Mouse (Mus musculus) neural tube, embryonic 12.5 days (tissue): Measurements from ENCODE around the gene Ifi213. TPM values are rescaled to one million over a fixed set of nuclear protein-coding genes. Genes with fewer than 3 reads are reported as not detected.
"Not testable (repeated sequence)": the region's sequence is repeated elsewhere in the genome, so short reads cannot be mapped to it uniquely, and the experiment has no call there.

Experiments used
- ATAC-seq: fragments of 200-750 bp; cut with Nextera tagmentation; 2 replicates; pipeline ENCODE4 v1.8.0; 2017; ENCODE audit warnings: low read depth, mild to moderate bottlenecking, moderate TSS enrichment, moderate library complexity; ENCODE audit not compliant: low FRiP score
- H3K27ac ChIP-seq: fragments of 300-500 bp; sonication (generic); 2 replicates; pipeline ENCODE4 v1.5.1; 2016
- H3K27me3 ChIP-seq: fragments of 300-500 bp; sonication (generic); replicated peaks from 2 replicates; pipeline ENCODE4 v1.6.1; 2016; ENCODE audit warnings: mild to moderate bottlenecking
- H3K36me3 ChIP-seq: fragments of 300-500 bp; sonication (generic); 2 replicates; pipeline ENCODE4 v1.6.1; 2016; ENCODE audit warnings: mild to moderate bottlenecking
- H3K4me1 ChIP-seq: fragments of 300-500 bp; sonication (generic); 2 replicates; pipeline ENCODE4 v1.6.1; 2016
- H3K4me2 ChIP-seq: fragments of 300-500 bp; sonication (generic); replicated peaks from 2 replicates; pipeline ENCODE4 v1.6.1; 2016; ENCODE audit warnings: mild to moderate bottlenecking
- H3K4me3 ChIP-seq: fragments of 300-500 bp; sonication (generic); 2 replicates; pipeline ENCODE4 v1.5.1; 2016
- H3K9ac ChIP-seq: fragments of 300-500 bp; sonication (generic); 2 replicates; pipeline ENCODE4 v1.6.1; 2016; ENCODE audit warnings: mild to moderate bottlenecking
- H3K9me3 ChIP-seq: fragments of 300-500 bp; sonication (generic); 2 replicates; pipeline ENCODE4 v1.6.1; 2016; ENCODE audit warnings: mild to moderate bottlenecking
- WGBS: fragments of 180-500 bp; shearing (Covaris S2); methylation state at CpG from one replicate; pipeline ENCODE4 v1.1.7; 2016; 5-methylcytosine and 5-hydroxymethylcytosine counted together
- polyA plus RNA-seq: library from polyadenylated mRNA; unstranded; fragments of >200 nt; fragmentation: Nextera tagmentation; extraction: Ambion mirVana; gene quantifications from 2 replicates; pipeline ENCODE4 v1.2.1, GENCODE M21; 2016

Ifi213 gene
- polyA plus RNA-seq, result not detected in 2 replicates

GRCm38 (mm10) chr1:173598838-173599494, at the start of gene Ifi213:
Ifi213 (minus strand) TSS chr1:173599274.
- not testable (repeated sequence) for H3K4me2 ChIP-seq
- 78% methylated on average over 3 of the region's 3 CpGs for WGBS

GRCm38 (mm10) chr1:173645393-173645792, 46.3 kb upstream of the Ifi213 start:
- Histone ChIP-seq H3K9me3 (no peaks in the 10 kb centered on the region), H3K27ac (no peak overlapping the region), H3K4me3 (no peak overlapping the region), H3K4me2 (no peak overlapping the region), H3K9ac (no peak overlapping the region), H3K27me3 (no peaks in the 10 kb centered on the region), H3K36me3 (no peaks in the 10 kb centered on the region), H3K4me1 (no peaks in the 10 kb centered on the region)
- no peak for ATAC-seq
- 74% methylated on average over 2 of the region's 2 CpGs for WGBS

More at GRCm38 (mm10) chr1:173598838-173599494, at the start of gene Ifi213:
- H3K4me3 ChIP-seq, H3K9me3 ChIP-seq, H3K27me3 ChIP-seq, H3K9ac ChIP-seq, H3K36me3 ChIP-seq, H3K4me1 ChIP-seq, H3K27ac ChIP-seq, ATAC-seq: not testable (repeated sequence)

GRCm38 (mm10) chr1:173633969-173634645, 35.0 kb upstream of the Ifi213 start:
- no peak for ATAC-seq
- Histone ChIP-seq H3K9ac (no peak overlapping the region), H3K4me3 (no peak overlapping the region), H3K4me2 (no peak overlapping the region), H3K4me1 (no peaks in the 10 kb centered on the region), H3K36me3 (no peaks in the 10 kb centered on the region), H3K27me3 (no peaks in the 10 kb centered on the region), H3K9me3 (no peaks in the 10 kb centered on the region), H3K27ac (no peak overlapping the region)
- WGBS, result 85% methylated on average over 5 of the region's 5 CpGs

GRCm38 (mm10) chr1:173630622-173631021, 31.5 kb upstream of the Ifi213 start, which contains the start of gene Ifi209:
Ifi209 (plus strand) TSS chr1:173630917.
- H3K4me3 ChIP-seq, H3K4me2 ChIP-seq, H3K9ac ChIP-seq, H3K27me3 ChIP-seq, H3K27ac ChIP-seq, H3K9me3 ChIP-seq, ATAC-seq, H3K36me3 ChIP-seq, H3K4me1 ChIP-seq: not testable (repeated sequence)
- 88% methylated on average over 2 of the region's 2 CpGs for WGBS

GRCm38 (mm10) chr1:173626686-173627085, 27.6 kb upstream of the Ifi213 start:
- Histone ChIP-seq H3K36me3 (no peaks in the 10 kb centered on the region), H3K9me3 (no peaks in the 10 kb centered on the region), H3K9ac (no peak overlapping the region), H3K27ac (no peak overlapping the region), H3K4me1 (no peaks in the 10 kb centered on the region), H3K27me3 (no peaks in the 10 kb centered on the region), H3K4me3 (no peak overlapping the region), H3K4me2 (no peak overlapping the region)
- no peak for ATAC-seq
- WGBS, result 75% methylated on average over 2 of the region's 2 CpGs

- WGBS, result 93% methylated on average over 2 of the region's 2 CpGs
- no peak overlapping the region for H3K9ac ChIP-seq
These were observed 25.0 kb upstream of the Ifi213 start for GRCm38 (mm10) chr1:173624052-173624451.

GRCm38 (mm10) chr1:173622216-173622615, 23.1 kb upstream of the Ifi213 start:
- not testable (repeated sequence) for ATAC-seq, H3K4me2 ChIP-seq, H3K27me3 ChIP-seq, H3K4me3 ChIP-seq, H3K9ac ChIP-seq, H3K36me3 ChIP-seq, H3K9me3 ChIP-seq, H3K4me1 ChIP-seq, H3K27ac ChIP-seq
- WGBS, result 83% methylated on average over 2 of the region's 2 CpGs

More at GRCm38 (mm10) chr1:173624052-173624451, 25.0 kb upstream of the Ifi213 start:
- no peak overlapping the region for H3K4me2 ChIP-seq
- no peak overlapping the region for H3K4me3 ChIP-seq
- ATAC-seq, result no peak
- no peak overlapping the region for H3K27ac ChIP-seq
- H3K27me3 ChIP-seq, result no peaks in the 10 kb centered on the region
- H3K9me3 ChIP-seq, result no peaks in the 10 kb centered on the region
- no peaks in the 10 kb centered on the region for H3K36me3 ChIP-seq
- no peaks in the 10 kb centered on the region for H3K4me1 ChIP-seq

- not testable (repeated sequence) for H3K9me3 ChIP-seq, H3K27ac ChIP-seq, H3K4me3 ChIP-seq, H3K9ac ChIP-seq, H3K36me3 ChIP-seq, H3K27me3 ChIP-seq, H3K4me2 ChIP-seq, ATAC-seq, H3K4me1 ChIP-seq
- WGBS, result 92% methylated on average over 3 of the region's 3 CpGs
These were observed 11.2 kb upstream of the Ifi213 start for GRCm38 (mm10) chr1:173610291-173610690.

- not testable (repeated sequence) for H3K36me3 ChIP-seq, H3K27ac ChIP-seq, H3K4me2 ChIP-seq, ATAC-seq, H3K4me3 ChIP-seq, H3K9ac ChIP-seq, H3K9me3 ChIP-seq, H3K4me1 ChIP-seq, H3K27me3 ChIP-seq
- WGBS, result 90% methylated on average over 2 of the region's 2 CpGs
These were observed 9.4 kb downstream of the Ifi213 start for GRCm38 (mm10) chr1:173589698-173590097.

- H3K27ac ChIP-seq, result no peak overlapping the region
- H3K9ac ChIP-seq, result no peak overlapping the region
- no peak for ATAC-seq
- no peak overlapping the region for H3K4me3 ChIP-seq
- H3K4me1 ChIP-seq, result no peaks in the 10 kb centered on the region
- H3K9me3 ChIP-seq, result peaks cover 32% of the 10 kb centered on the region
- WGBS, result 92% methylated on average over 26 of the region's 26 CpGs
- H3K36me3 ChIP-seq, result no peaks in the 10 kb centered on the region
- H3K27me3 ChIP-seq, result no peaks in the 10 kb centered on the region
- H3K4me2 ChIP-seq, result no peak overlapping the region
These were observed 19.0 kb downstream of the Ifi213 start for GRCm38 (mm10) chr1:173579921-173580585.

GRCm38 (mm10) chr1:173579079-173579478, 20.0 kb downstream of the Ifi213 start:
- no peak overlapping the region for H3K27ac ChIP-seq
- H3K4me2 ChIP-seq, result no peak overlapping the region
- H3K36me3 ChIP-seq, result no peaks in the 10 kb centered on the region
- no peak overlapping the region for H3K9ac ChIP-seq
- no peak for ATAC-seq
- H3K4me3 ChIP-seq, result no peak overlapping the region
- H3K4me1 ChIP-seq, result no peaks in the 10 kb centered on the region
- no peaks in the 10 kb centered on the region for H3K27me3 ChIP-seq
- peaks cover 32% of the 10 kb centered on the region for H3K9me3 ChIP-seq
- 93% methylated on average over 9 of the region's 9 CpGs for WGBS

GRCm38 (mm10) chr1:173550491-173551050, 48.5 kb downstream of the Ifi213 start:
- not testable (repeated sequence) for H3K4me3 ChIP-seq, H3K27ac ChIP-seq, H3K27me3 ChIP-seq, H3K9me3 ChIP-seq, ATAC-seq, H3K36me3 ChIP-seq, H3K4me1 ChIP-seq, H3K4me2 ChIP-seq, H3K9ac ChIP-seq
- WGBS, result 85% methylated on average over 5 of the region's 5 CpGs
